Mouse (Mus musculus): ENCODE data around the gene Gimap4. TPM values are rescaled to one million over a fixed set of nuclear protein-coding genes. Genes with fewer than 3 reads are reported as not detected.

The Gimap4 gene
- polyA plus RNA-seq, 1 experiment from 2014 or later, result 20.1 TPM

DNA sequence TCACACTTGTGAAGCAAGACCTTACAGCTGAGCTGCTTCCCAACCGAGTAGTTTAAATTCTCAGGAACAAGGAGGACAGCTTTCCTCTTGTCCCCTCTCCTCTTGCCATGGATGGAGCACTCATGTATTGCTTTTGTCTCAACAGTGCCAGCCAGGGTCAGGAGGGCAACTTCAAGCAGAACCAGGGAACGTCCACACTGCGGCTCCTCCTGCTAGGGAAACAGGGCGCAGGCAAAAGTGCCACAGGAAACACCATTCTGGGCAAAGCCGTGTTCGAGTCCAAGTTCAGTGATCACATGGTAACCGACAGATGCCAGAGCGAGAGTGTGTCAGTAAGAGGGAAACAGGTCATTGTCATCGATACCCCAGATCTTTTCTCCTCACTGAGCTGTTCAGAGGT, 34.3 kb upstream of the Gimap4 start:
- Histone ChIP-seq H3K9ac (no peak overlapping the region), H3K4me1 (no peaks in the 10 kb centered on the region), H3K27ac (no peak overlapping the region), H3K27me3 (replicated peaks) (no peaks in the 10 kb centered on the region), H3K36me3 (no peaks in the 10 kb centered on the region), H3K4me3 (replicated peaks) (no peak overlapping the region), H3K4me2 (no peak overlapping the region), H3K9me3 (no peaks in the 10 kb centered on the region)
- ATAC-seq (ENCODE audit: insufficient read depth, low FRiP score, low read depth), result no peak
- WGBS, result 86% methylated on average over 9 of the region's 9 CpGs

DNA sequence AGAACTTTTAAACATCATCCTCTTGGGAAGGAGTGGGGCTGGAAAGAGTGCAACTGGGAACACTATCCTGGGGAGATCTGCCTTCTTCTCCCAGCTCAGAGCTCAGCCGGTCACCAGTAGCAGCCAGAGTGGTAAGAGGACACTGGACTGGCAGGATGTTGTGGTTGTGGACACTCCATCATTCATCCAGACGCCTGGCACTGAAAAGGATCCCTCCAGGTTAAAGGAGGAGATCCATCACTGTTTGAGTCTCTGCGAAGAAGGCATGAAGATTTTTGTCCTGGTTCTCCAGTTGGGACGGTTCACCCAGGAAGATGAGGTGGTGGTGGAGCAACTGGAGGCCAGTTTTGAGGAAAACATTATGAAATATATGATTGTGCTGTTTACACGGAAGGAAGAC, 25.6 kb upstream of the Gimap4 start:
- Histone ChIP-seq H3K4me3 (replicated peaks) (no peak overlapping the region), H3K27ac (no peak overlapping the region), H3K4me2 (no peak overlapping the region), H3K27me3 (replicated peaks) (no peaks in the 10 kb centered on the region), H3K4me1 (no peaks in the 10 kb centered on the region), H3K9me3 (no peaks in the 10 kb centered on the region), H3K9ac (no peak overlapping the region), H3K36me3 (no peaks in the 10 kb centered on the region)
- no peak for ATAC-seq (ENCODE audit: insufficient read depth, low FRiP score, low read depth)
- WGBS, result 53% methylated on average over 5 of the region's 5 CpGs

DNA sequence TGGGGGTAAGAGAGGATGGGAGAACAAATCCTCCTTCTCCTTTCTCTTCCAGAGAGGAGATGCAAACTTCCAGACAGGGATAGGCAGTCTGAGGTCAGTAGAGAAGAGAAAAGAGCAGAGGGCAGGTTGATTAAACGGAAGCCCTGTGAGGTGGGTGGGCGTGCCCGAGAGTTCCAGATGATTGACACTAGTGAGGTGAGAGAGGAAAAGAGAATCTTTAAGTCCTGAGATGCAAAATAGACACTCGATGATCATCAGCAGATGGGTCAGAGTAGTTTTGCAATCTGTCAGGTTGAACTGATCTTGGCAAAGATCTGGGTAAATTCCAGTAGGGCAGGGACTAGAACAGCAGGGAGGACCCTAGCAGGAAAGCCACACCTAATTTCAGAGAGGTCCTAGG, 19.6 kb upstream of the Gimap4 start:
- no peak overlapping the region for H3K4me3 ChIP-seq (replicated peaks)
- H3K27me3 ChIP-seq (replicated peaks), result no peaks in the 10 kb centered on the region
- no peaks in the 10 kb centered on the region for H3K9me3 ChIP-seq
- H3K27ac ChIP-seq, result no peak overlapping the region
- H3K4me2 ChIP-seq, result no peak overlapping the region
- 79% methylated on average over 4 of the region's 4 CpGs for WGBS
- H3K4me1 ChIP-seq, result no peaks in the 10 kb centered on the region
- ATAC-seq (ENCODE audit: insufficient read depth, low FRiP score, low read depth), result no peak
- no peaks in the 10 kb centered on the region for H3K36me3 ChIP-seq
- no peak overlapping the region for H3K9ac ChIP-seq

DNA sequence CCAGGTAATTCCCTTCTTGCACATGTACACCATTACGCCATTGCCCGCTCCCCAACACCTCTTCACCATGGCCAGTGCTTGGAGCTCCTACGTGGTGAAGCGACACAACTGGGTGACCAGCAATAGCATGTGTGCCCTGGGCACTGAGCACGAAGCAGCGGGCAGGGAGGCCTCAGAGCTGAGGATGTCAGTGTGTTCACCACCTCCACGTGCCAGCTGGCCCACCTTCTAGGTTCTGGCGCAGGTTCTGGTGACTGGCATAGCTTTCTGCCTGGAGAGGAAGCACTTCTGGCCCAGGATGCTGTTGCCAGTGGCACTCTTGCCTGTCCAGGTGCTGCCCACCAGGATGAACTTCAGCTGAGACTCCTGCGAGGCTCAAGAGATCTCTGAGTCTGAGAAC, 18.9 kb upstream of the Gimap4 start:
- no peak for ATAC-seq (ENCODE audit: insufficient read depth, low FRiP score, low read depth)
- 95% methylated on average over 9 of the region's 9 CpGs for WGBS
- H3K9me3 ChIP-seq, result no peaks in the 10 kb centered on the region
- no peak overlapping the region for H3K27ac ChIP-seq
- no peak overlapping the region for H3K4me2 ChIP-seq
- no peaks in the 10 kb centered on the region for H3K4me1 ChIP-seq
- no peak overlapping the region for H3K9ac ChIP-seq
- H3K27me3 ChIP-seq (replicated peaks), result no peaks in the 10 kb centered on the region
- H3K36me3 ChIP-seq, result no peaks in the 10 kb centered on the region
- no peak overlapping the region for H3K4me3 ChIP-seq (replicated peaks)

DNA sequence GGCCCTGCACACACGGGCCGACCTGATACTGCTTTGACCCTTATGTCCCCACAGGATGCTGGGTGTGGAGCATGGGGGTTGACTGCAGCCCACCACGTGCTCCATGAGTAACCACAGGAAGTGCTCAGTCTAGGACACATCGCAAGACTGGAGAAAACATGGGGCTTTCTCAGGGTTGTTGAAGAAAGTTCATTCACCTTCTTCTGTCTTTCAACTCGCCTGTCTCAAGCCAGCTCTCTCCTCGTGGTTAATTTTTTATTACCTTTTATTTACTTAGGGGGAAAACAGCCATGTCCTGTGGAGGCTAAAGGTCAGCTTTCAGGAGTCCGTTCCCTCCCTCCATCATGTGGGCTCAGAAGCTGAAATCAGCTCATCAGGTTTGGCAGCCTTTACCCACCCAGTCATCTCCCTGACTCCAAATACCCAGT, 18.2 kb upstream of the Gimap4 start:
- Histone ChIP-seq H3K27me3 (replicated peaks) (no peaks in the 10 kb centered on the region), H3K4me1 (no peaks in the 10 kb centered on the region), H3K36me3 (no peaks in the 10 kb centered on the region), H3K9ac (no peak overlapping the region), H3K27ac (no peak overlapping the region), H3K4me2 (no peak overlapping the region), H3K4me3 (replicated peaks) (no peak overlapping the region), H3K9me3 (no peaks in the 10 kb centered on the region)
- WGBS, result 25% methylated on average over 7 of the region's 7 CpGs
- ATAC-seq (ENCODE audit: insufficient read depth, low FRiP score, low read depth), result no peak

DNA sequence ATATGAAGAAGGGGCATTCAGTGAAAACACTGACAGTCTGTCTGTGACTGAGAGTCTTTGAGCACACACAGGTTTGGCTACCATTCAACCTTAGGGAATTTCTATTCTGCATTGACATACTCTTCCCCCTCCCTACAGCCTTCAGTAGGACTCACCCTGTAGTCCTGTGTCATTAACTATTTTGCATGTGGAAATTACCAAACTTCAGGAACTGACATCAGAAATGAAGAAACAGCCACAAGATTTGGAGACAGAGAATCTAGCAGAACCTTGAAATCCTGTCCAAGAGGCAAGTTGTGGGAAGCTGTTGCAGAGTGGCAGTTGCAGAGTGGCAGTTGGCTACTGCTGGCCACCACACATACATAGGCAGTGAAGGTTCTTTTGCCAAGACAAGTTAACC, 16.3 kb upstream of the Gimap4 start:
- Histone ChIP-seq H3K36me3 (no peaks in the 10 kb centered on the region), H3K4me3 (replicated peaks) (no peak overlapping the region), H3K27me3 (replicated peaks) (no peaks in the 10 kb centered on the region), H3K9me3 (no peaks in the 10 kb centered on the region), H3K27ac (no peak overlapping the region), H3K4me1 (no peaks in the 10 kb centered on the region), H3K4me2 (no peak overlapping the region), H3K9ac (no peak overlapping the region)
- ATAC-seq (ENCODE audit: insufficient read depth, low FRiP score, low read depth), result no peak

DNA sequence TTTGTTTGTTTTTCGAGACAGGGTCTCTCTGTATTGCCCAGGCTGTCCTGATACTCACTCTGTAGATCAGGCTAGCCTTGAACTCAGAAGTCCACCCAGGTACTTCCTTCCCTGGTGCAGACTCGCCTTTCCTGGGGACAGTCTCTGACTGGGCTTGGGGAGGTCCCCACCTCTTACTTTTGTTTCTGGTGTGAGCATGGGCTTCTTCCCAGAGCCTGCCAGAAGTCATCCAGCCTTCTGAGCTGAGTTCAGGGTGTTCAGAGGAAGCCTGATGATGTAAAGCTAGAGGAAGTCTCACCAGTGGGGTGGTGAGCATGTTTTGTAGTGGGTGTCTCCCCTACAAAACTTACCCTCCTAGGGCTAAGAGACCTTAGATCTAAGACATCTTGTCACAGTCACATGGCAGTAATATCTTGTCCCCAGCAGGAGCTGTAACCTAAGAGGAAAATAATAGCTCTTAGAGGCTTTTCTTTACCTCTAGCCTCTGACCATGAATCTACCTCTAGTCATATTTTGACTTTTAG, 14.8 kb upstream of the Gimap4 start:
- H3K27ac ChIP-seq, result no peak overlapping the region
- ATAC-seq (ENCODE audit: insufficient read depth, low FRiP score, low read depth), result no peak
- H3K4me1 ChIP-seq, result no peaks in the 10 kb centered on the region

DNA sequence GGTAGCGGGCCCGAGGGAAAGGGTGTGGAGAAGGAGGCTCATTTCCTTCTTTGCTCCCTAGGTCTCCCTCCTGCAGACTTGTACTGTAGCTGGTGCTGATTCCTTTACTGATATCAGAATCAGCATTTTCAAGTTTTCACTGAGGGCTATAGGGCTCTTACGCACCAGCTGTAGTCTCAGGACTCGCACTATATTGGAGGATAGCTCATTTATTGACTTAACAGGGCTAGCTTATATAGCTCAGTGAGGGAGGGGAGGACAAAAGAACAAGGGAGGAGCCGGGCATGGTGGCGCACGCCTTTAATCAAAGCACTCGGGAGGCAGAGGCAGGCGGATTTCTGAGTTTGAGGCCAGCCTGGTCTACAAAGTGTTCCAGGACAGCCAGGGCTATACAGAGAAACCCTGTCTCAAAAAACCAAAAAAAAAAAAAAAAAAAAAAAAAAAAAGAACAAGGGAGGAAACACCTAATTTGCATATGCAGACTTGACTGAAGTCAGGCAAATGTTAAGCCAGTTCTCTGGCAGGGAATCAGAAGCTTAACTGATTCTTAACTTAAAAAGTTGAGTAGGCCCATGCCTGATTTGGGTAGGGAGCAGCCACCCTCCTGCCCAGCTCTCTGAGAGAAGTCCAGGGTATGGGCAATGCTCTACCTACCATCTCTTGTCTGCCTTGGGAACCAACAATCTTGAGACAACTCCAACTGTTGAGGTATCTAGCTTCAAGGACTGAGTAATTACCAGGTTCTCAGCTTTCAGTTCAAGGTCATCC, 9.9 kb upstream of the Gimap4 start:
- Histone ChIP-seq H3K4me2 (no peak overlapping the region), H3K27ac (no peak overlapping the region), H3K4me1 (no peaks in the 10 kb centered on the region), H3K9ac (no peak overlapping the region), H3K9me3 (no peaks in the 10 kb centered on the region), H3K4me3 (replicated peaks) (no peak overlapping the region), H3K27me3 (replicated peaks) (no peaks in the 10 kb centered on the region), H3K36me3 (no peaks in the 10 kb centered on the region)
- 95% methylated on average over 9 of the region's 9 CpGs for WGBS
- ATAC-seq (ENCODE audit: insufficient read depth, low FRiP score, low read depth), result no peak

More for the DNA sequence above, 14.8 kb upstream of the Gimap4 start:
- Histone ChIP-seq H3K4me3 (replicated peaks) (no peak overlapping the region), H3K9me3 (no peaks in the 10 kb centered on the region), H3K9ac (no peak overlapping the region), H3K4me2 (no peak overlapping the region), H3K27me3 (replicated peaks) (no peaks in the 10 kb centered on the region), H3K36me3 (no peaks in the 10 kb centered on the region)
- 70% methylated on average over 2 of the region's 2 CpGs for WGBS

DNA sequence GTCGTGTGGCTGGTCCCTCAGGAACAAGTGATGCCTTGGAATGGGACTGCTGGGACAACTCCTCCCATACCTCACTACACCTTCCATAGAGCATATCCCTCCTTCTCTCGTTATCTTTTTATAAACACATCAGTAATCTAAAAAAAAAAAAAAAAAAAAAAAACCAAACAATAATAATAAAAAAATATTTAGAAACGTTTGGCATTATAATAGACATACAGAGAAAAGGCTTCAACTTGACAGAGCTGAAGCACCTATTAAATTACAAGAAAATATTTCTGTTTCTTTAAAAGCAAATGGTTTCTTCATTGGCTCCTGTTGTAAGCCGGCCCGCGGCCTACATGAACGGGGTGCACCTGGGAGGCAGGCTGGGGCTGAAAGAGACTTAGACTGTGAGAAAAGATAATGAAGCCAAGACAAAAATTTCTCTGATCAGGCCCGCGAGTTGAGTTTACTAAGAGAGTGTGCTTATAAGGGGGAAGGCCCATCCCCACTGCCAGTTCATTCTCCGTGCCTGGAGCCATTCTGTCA, 8.9 kb upstream of the Gimap4 start:
- H3K4me3 ChIP-seq (replicated peaks), result peak overlapping the region; percentile 29
- no peak for ATAC-seq (ENCODE audit: insufficient read depth, low FRiP score, low read depth)
- no peaks in the 10 kb centered on the region for H3K4me1 ChIP-seq
- no peaks in the 10 kb centered on the region for H3K9me3 ChIP-seq
- H3K4me2 ChIP-seq, result peak overlapping the region; percentile 50
- H3K36me3 ChIP-seq, result no peaks in the 10 kb centered on the region
- H3K27me3 ChIP-seq (replicated peaks), result no peaks in the 10 kb centered on the region
- no peak overlapping the region for H3K9ac ChIP-seq
- no peak overlapping the region for H3K27ac ChIP-seq
- WGBS, result 39% methylated on average over 10 of the region's 10 CpGs

DNA sequence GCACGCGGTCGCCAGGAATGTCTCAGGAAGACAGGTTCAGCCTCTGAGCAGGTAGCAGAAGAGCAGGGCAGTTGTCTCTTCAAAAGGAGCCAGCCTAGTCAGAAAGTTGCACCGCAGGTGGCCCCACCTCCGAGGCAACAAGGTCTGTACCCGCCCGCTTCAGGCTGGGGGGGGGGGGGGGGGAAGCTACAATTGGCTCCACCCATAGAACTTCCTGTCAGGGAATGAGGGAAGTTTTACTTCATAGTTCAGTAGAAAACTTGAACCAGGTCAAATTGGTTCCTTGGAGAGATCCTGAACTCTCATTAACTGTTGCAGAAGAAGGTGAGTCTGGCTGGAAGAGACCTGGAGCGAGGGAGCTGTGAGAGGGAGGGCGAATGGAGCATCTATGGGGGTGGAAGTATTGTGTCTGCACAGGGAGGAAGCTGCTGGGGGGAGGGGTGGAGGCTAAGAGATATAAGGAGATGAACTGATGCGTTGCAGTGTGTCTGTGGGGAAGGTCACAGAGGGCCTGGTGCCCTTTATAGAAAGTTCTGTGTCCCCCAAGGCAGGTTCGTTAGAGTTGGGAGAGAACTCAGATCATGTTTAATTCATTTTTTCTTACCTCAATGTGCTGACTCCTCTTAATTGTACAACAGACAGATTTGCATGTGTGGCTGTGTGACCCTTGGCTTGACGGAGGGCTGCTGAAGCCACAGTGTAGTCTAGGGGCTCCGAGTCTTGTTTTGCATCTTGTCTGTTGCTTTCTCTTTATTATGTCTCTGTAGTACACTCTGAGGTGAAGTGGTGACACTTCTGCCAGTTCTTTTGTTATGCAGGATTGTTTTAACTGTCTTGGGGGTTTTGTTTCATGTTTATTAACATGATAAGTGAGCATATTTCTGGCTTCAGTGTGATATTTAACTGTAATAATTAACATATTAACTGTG, 8.2 kb upstream of the Gimap4 start, which contains the start of gene Gimap9:
TSS of gene Gimap9 (plus strand) at position 199 of the 929 bp plus-strand sequence.
- H3K27ac ChIP-seq, result no peak within 1 kb of the TSS
- no peaks in the 10 kb centered on the region for H3K27me3 ChIP-seq (replicated peaks)
- no peaks in the 10 kb centered on the region for H3K9me3 ChIP-seq
- H3K36me3 ChIP-seq, result no peaks in the 10 kb centered on the region
- H3K4me1 ChIP-seq, result no peaks in the 10 kb centered on the region
- H3K4me2 ChIP-seq, result peak within 1 kb of the TSS; percentile 50
- no peak for ATAC-seq (ENCODE audit: insufficient read depth, low FRiP score, low read depth)
- peak within 1 kb of the TSS; percentile 29 for H3K4me3 ChIP-seq (replicated peaks)
- H3K9ac ChIP-seq, result no peak within 1 kb of the TSS
- 24% methylated on average over 13 of the region's 13 CpGs for WGBS

DNA sequence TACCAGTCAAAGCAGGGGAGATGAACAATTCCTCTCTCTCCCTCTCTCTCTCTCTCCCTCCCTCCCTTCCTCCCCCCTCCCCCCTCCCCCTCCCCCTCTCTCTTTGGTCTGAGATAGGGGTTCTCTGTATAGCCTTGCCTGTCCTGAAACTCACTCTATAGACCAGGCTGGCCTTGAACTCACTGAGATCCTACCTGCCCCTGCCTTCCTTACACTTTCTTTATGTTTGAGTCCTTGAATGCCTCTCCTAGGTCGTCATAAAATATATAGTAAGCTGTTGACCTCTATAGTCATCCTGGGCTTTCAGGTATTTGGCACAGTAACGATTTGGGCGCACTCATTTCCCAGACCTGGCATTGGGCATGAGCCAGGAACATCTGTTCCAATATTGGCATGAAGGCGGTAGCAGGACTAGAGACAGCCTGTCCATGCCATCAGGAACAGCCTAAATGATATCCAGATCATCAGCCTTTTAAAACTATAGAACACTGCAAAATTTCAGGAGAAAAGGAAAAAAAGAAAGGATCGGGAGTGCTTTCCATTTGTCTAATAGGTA, 7.4 kb upstream of the Gimap4 start:
- Histone ChIP-seq H3K27me3 (replicated peaks) (no peaks in the 10 kb centered on the region), H3K36me3 (no peaks in the 10 kb centered on the region), H3K4me2 (no peak overlapping the region; the same call in 1 of the 2 replicates), H3K4me1 (no peaks in the 10 kb centered on the region), H3K9ac (no peak overlapping the region), H3K4me3 (replicated peaks) (no peak overlapping the region), H3K9me3 (no peaks in the 10 kb centered on the region), H3K27ac (no peak overlapping the region)
- 81% methylated on average over 5 of the region's 5 CpGs for WGBS
- no peak for ATAC-seq (ENCODE audit: insufficient read depth, low FRiP score, low read depth)
